Mouse (Mus musculus): Measurements from ENCODE around the gene Foxo3. TPM values are rescaled to one million over a fixed set of nuclear protein-coding genes. Genes with fewer than 3 reads are reported as not detected.

The Foxo3 gene
- polyA plus RNA-seq, 1 experiment: 30.2 TPM

- H3K4me1 ChIP-seq (ENCODE audit: control insufficient read depth, insufficient read depth, low read length): no peaks in the 10 kb centered on the region
- H3K4me3 ChIP-seq (ENCODE audit: insufficient read depth, low read length): no peak overlapping the region
- H3K27ac ChIP-seq (ENCODE audit: insufficient read depth, low read length): no peak overlapping the region
- TF ChIP-seq POLR2A (IDR thresholded peaks at IDR 0.05; ENCODE audit: low read depth, low read length) (no peak), CTCF (IDR thresholded peaks at IDR 0.05; ENCODE audit: borderline replicate concordance, insufficient read depth, low read length) (no peak)
These were observed 132.4 kb downstream of the Foxo3 start for GRCm38 (mm10) chr10:42144176-42144575.

- H3K27ac ChIP-seq (ENCODE audit: insufficient read depth, low read length): no peak overlapping the region
- no peaks in the 10 kb centered on the region for H3K4me1 ChIP-seq (ENCODE audit: control insufficient read depth, insufficient read depth, low read length)
- TF ChIP-seq CTCF (IDR thresholded peaks at IDR 0.05; ENCODE audit: borderline replicate concordance, insufficient read depth, low read length) (no peak), POLR2A (IDR thresholded peaks at IDR 0.05; ENCODE audit: low read depth, low read length) (no peak)
- H3K4me3 ChIP-seq (ENCODE audit: insufficient read depth, low read length): no peak overlapping the region
These were observed 133.8 kb downstream of the Foxo3 start for GRCm38 (mm10) chr10:42142791-42143190.

- Histone ChIP-seq H3K4me3 (ENCODE audit: insufficient read depth, low read length) (no peak overlapping the region), H3K4me1 (ENCODE audit: control insufficient read depth, insufficient read depth, low read length) (no peaks in the 10 kb centered on the region), H3K27ac (ENCODE audit: insufficient read depth, low read length) (no peak overlapping the region)
- no peak for TF ChIP-seq POLR2A (IDR thresholded peaks at IDR 0.05; ENCODE audit: low read depth, low read length)
- TF ChIP-seq CTCF (IDR thresholded peaks at IDR 0.05; ENCODE audit: borderline replicate concordance, insufficient read depth, low read length): no peak
These were observed 134.5 kb downstream of the Foxo3 start for GRCm38 (mm10) chr10:42142081-42142480.

- no peaks in the 10 kb centered on the region for H3K4me1 ChIP-seq (ENCODE audit: control insufficient read depth, insufficient read depth, low read length)
- TF ChIP-seq POLR2A (IDR thresholded peaks at IDR 0.05; ENCODE audit: low read depth, low read length) (no peak), CTCF (IDR thresholded peaks at IDR 0.05; ENCODE audit: borderline replicate concordance, insufficient read depth, low read length) (no peak)
- no peak overlapping the region for H3K4me3 ChIP-seq (ENCODE audit: insufficient read depth, low read length)
- no peak overlapping the region for H3K27ac ChIP-seq (ENCODE audit: insufficient read depth, low read length)
These were observed 136.8 kb downstream of the Foxo3 start for GRCm38 (mm10) chr10:42139749-42140148.

GRCm38 (mm10) chr10:42134759-42135702 is 141.5 kb downstream of the Foxo3 start:
- Histone ChIP-seq H3K4me1 (ENCODE audit: control insufficient read depth, insufficient read depth, low read length) (no peaks in the 10 kb centered on the region), H3K4me3 (ENCODE audit: insufficient read depth, low read length) (no peak overlapping the region), H3K27ac (ENCODE audit: insufficient read depth, low read length) (no peak overlapping the region)
- TF ChIP-seq CTCF (IDR thresholded peaks at IDR 0.05; ENCODE audit: borderline replicate concordance, insufficient read depth, low read length) (no peak), POLR2A (IDR thresholded peaks at IDR 0.05; ENCODE audit: low read depth, low read length) (no peak)

Other genes with a start within 250 kb of the Foxo3 start
- 5.4 and 5.7 TPM in 2 replicates for gene Afg1l, start 201.8 kb upstream of the Foxo3 start, polyA plus RNA-seq (2011; ENCODE audit: insufficient read length, low read depth, missing spikeins)
- 209 and 221 TPM in 2 replicates for gene Snx3, start 225.3 kb upstream of the Foxo3 start, polyA plus RNA-seq (2011; ENCODE audit: insufficient read length, low read depth, missing spikeins)

Measured in embryonic fibroblast, embryonic 13.5 days (primary cell).